Mouse (Mus musculus) testis, adult 2 months (tissue): ENCODE data around the gene 1700017B05Rik. TPM values are rescaled to one million over a fixed set of nuclear protein-coding genes. Genes with fewer than 3 reads are reported as not detected.

Source experiments
- H3K27ac ChIP-seq: fragments of 200-500 bp; 2 replicates; pipeline ENCODE4 v1.5.1; 2012; ENCODE audit warnings: low read depth, low read length; ENCODE audit not compliant: control insufficient read depth, insufficient read depth
- H3K27me3 ChIP-seq: fragments of 200-500 bp; 2 replicates; pipeline ENCODE4 v1.6.1; 2012; ENCODE audit warnings: mild to moderate bottlenecking, low read length, moderate library complexity; ENCODE audit not compliant: control insufficient read depth, insufficient read depth
- H3K36me3 ChIP-seq: fragments of 200-500 bp; 2 replicates; pipeline ENCODE4 v1.6.1; 2012; ENCODE audit warnings: mild to moderate bottlenecking, low read length; ENCODE audit not compliant: control insufficient read depth, insufficient read depth
- H3K4me1 ChIP-seq: fragments of 200-500 bp; 2 replicates; pipeline ENCODE4 v1.6.1; 2012; ENCODE audit warnings: low read length; ENCODE audit not compliant: control insufficient read depth, insufficient read depth
- H3K4me3 ChIP-seq: fragments of 200-500 bp; 2 replicates; pipeline ENCODE4 v1.5.1; 2012; ENCODE audit warnings: low read depth, mild to moderate bottlenecking, low read length, moderate library complexity, mixed read lengths; ENCODE audit not compliant: control insufficient read depth
- CTCF ChIP-seq: fragments of 200-500 bp; IDR thresholded peaks from 2 replicates; pipeline ENCODE4 v1.5.1; 2012; ENCODE audit warnings: low read depth, mild to moderate bottlenecking, inconsistent platforms, low read length, moderate library complexity; ENCODE audit not compliant: control insufficient read depth, insufficient read depth, insufficient replicate concordance
- POLR2A ChIP-seq: fragments of 200-500 bp; IDR thresholded peaks from 2 replicates; pipeline ENCODE4 v1.6.1; 2012; ENCODE audit warnings: low read depth, mild to moderate bottlenecking, inconsistent platforms, low read length, moderate library complexity; ENCODE audit not compliant: control insufficient read depth
- polyA plus RNA-seq: library from polyadenylated mRNA; depleted of rRNA; stranded (reverse); fragments of >200 nt; gene quantifications from 2 replicates; pipeline ENCODE4 v1.2.3, GENCODE M21; 2012

1700017B05Rik gene
- polyA plus RNA-seq, 1 experiment, result 87.2 TPM

GRCm38 (mm10) chr9:57233767-57234166, 28.6 kb downstream of the 1700017B05Rik start:
- TF ChIP-seq POLR2A, result no peak
- no peak for TF ChIP-seq CTCF
- no peaks in the 10 kb centered on the region for H3K27me3 ChIP-seq
- H3K4me1 ChIP-seq, result no peaks in the 10 kb centered on the region
- no peak overlapping the region for H3K27ac ChIP-seq
- no peak overlapping the region for H3K4me3 ChIP-seq
- no peaks in the 10 kb centered on the region for H3K36me3 ChIP-seq

- Histone ChIP-seq H3K4me1 (no peaks in the 10 kb centered on the region), H3K27me3 (no peaks in the 10 kb centered on the region), H3K27ac (no peak overlapping the region), H3K36me3 (no peaks in the 10 kb centered on the region), H3K4me3 (no peak overlapping the region)
- TF ChIP-seq POLR2A (no peak), CTCF (no peak)
These were observed 29.3 kb downstream of the 1700017B05Rik start for GRCm38 (mm10) chr9:57233142-57233541.

- TF ChIP-seq POLR2A (no peak), CTCF (no peak)
- no peaks in the 10 kb centered on the region for H3K36me3 ChIP-seq
- H3K27me3 ChIP-seq, result no peaks in the 10 kb centered on the region
- no peaks in the 10 kb centered on the region for H3K4me1 ChIP-seq
- H3K27ac ChIP-seq, result no peak overlapping the region
- no peak overlapping the region for H3K4me3 ChIP-seq
These were observed 30.0 kb downstream of the 1700017B05Rik start for GRCm38 (mm10) chr9:57232341-57232940.

GRCm38 (mm10) chr9:57231536-57232255, 30.7 kb downstream of the 1700017B05Rik start:
- no peak overlapping the region for H3K4me3 ChIP-seq
- H3K36me3 ChIP-seq, result no peaks in the 10 kb centered on the region
- TF ChIP-seq CTCF (no peak), POLR2A (no peak)
- no peaks in the 10 kb centered on the region for H3K27me3 ChIP-seq
- H3K4me1 ChIP-seq, result no peaks in the 10 kb centered on the region
- no peak overlapping the region for H3K27ac ChIP-seq

GRCm38 (mm10) chr9:57230146-57230783, 32.1 kb downstream of the 1700017B05Rik start:
- no peak overlapping the region for H3K4me3 ChIP-seq
- no peaks in the 10 kb centered on the region for H3K27me3 ChIP-seq
- no peaks in the 10 kb centered on the region for H3K4me1 ChIP-seq
- TF ChIP-seq POLR2A, result no peak
- no peak for TF ChIP-seq CTCF
- no peak overlapping the region for H3K27ac ChIP-seq
- H3K36me3 ChIP-seq, result no peaks in the 10 kb centered on the region

- no peak overlapping the region for H3K4me3 ChIP-seq
- TF ChIP-seq POLR2A, result no peak
- TF ChIP-seq CTCF, result no peak
- H3K4me1 ChIP-seq, result no peaks in the 10 kb centered on the region
- no peaks in the 10 kb centered on the region for H3K27me3 ChIP-seq
- H3K36me3 ChIP-seq, result no peaks in the 10 kb centered on the region
- no peak overlapping the region for H3K27ac ChIP-seq
These were observed 32.7 kb downstream of the 1700017B05Rik start for GRCm38 (mm10) chr9:57229726-57230125.

- no peaks in the 10 kb centered on the region for H3K4me1 ChIP-seq
- no peaks in the 10 kb centered on the region for H3K36me3 ChIP-seq
- H3K27ac ChIP-seq, result no peak overlapping the region
- H3K4me3 ChIP-seq, result no peak overlapping the region
- TF ChIP-seq POLR2A (no peak), CTCF (no peak)
- H3K27me3 ChIP-seq, result no peaks in the 10 kb centered on the region
These were observed 34.2 kb downstream of the 1700017B05Rik start for GRCm38 (mm10) chr9:57228186-57228585.
